Mouse (Mus musculus) c-Kit-positive CD71-negative TER-119-negative erythroid progenitor cells, embryonic 14.5 days (primary cell): Measurements from ENCODE around the gene Gdpd1.

Source experiments
- DNase-seq: peaks from one replicate; pipeline ENCODE4 v3.0.0-alpha.2; 2013; ENCODE audit warnings: low read depth

The Gdpd1 gene

GRCm38 (mm10) chr11:86991241-86991640 lies 82.6 kb downstream of the Gdpd1 start:
- DNase-seq, result no peak

DNA sequence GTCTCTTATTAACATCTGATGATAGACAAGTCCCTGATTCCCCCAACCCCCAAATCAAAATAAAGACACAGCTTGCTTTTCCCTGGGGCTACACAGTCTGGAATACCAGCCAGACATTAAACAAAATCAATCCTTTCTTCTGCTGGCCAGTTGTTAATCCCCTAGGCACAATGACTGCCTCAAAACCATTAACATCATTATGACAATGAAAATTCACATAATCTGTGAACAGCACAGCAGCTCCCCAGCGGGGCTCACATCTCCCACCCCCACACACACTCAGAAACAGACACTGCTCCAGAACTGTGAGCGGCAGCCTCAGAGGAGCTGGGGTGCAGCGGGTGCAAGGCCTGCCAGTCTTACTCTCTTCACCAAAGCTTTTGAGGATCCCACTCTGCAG lies 83.6 kb downstream of the Gdpd1 start:
- DNase-seq, result no peak

- DNase-seq, result no peak
Measured at GRCm38 (mm10) chr11:86984990-86985389, 88.9 kb downstream of the Gdpd1 start.
